Mouse (Mus musculus) liver, embryonic 12.5 days (tissue): ENCODE data around the gene Bfsp2. TPM values are rescaled to one million over a fixed set of nuclear protein-coding genes. Genes with fewer than 3 reads are reported as not detected.

ENCODE experiments used
- polyA plus RNA-seq: library from polyadenylated mRNA; unstranded; fragments of >200 nt; fragmentation: Nextera tagmentation; extraction: Ambion mirVana; gene quantifications from 2 replicates; pipeline ENCODE4 v1.2.1, GENCODE M21; 2016

The Bfsp2 gene
- polyA plus RNA-seq, 1 experiment from 2014 or later, result 0.62 TPM

Other genes starting within 250 kb of the Bfsp2 start
- gene Trf, start 250.0 kb downstream of the Bfsp2 start, polyA plus RNA-seq, result 2,820 and 2,901 TPM in 2 replicates
- gene 1300017J02Rik, start 175.3 kb downstream of the Bfsp2 start, polyA plus RNA-seq, result 29.7 and 33.1 TPM in 2 replicates
- 69.8 and 74.1 TPM in 2 replicates for gene Topbp1, start 175.2 kb downstream of the Bfsp2 start, polyA plus RNA-seq
- 71.7 and 76.4 TPM in 2 replicates for gene Cdv3, start 114.6 kb downstream of the Bfsp2 start, polyA plus RNA-seq